Mouse (Mus musculus): ENCODE measurements at regions not wholly inside any gene's neighbourhood (a gene's known extent, or its start where the extent isn't known, plus 50 kb on each side); places are given as distances from the start of the nearest gene placed in this dataset.

- TF ChIP-seq CTCF (conservative IDR thresholded peaks at IDR 0.05; ENCODE audit: insufficient read depth, insufficient read length, low read depth, low read length) = no peak
- no peak for TF ChIP-seq POLR2A (IDR thresholded peaks at IDR 0.05; ENCODE audit: low read depth, low read length)
Measured at GRCm38 (mm10) chr15:5839963-5840362, 459.6 kb upstream of the Dab2 start.

Data from kidney, adult 2 months (tissue).